Mouse (Mus musculus) fat pad, adult 2 months (tissue): ENCODE data around the gene Zfp142.

Experiments used
- DNase-seq: peaks from one replicate; pipeline ENCODE4 v3.0.0-alpha.2; 2011; ENCODE audit warnings: low read depth, low spot score; ENCODE audit errors: extremely low read depth

Zfp142 gene

GRCm38 (mm10) chr1:74587773-74588445 is at the start of gene Zfp142, which contains the start of gene Bcs1l:
Zfp142 (minus strand) TSS chr1:74588246.
Bcs1l (plus strand) TSS chr1:74588289.
- peak; percentile 89 for DNase-seq

- no peak for DNase-seq
These were observed 44.7 kb upstream of the Zfp142 start for GRCm38 (mm10) chr1:74632734-74633133.

GRCm38 (mm10) chr1:74628001-74628400 is 40.0 kb upstream of the Zfp142 start:
- DNase-seq, result no peak

GRCm38 (mm10) chr1:74626076-74626475 is 38.0 kb upstream of the Zfp142 start:
- DNase-seq, result no peak

- DNase-seq, result no peak
These were observed 36.1 kb upstream of the Zfp142 start for GRCm38 (mm10) chr1:74624183-74624582.

GRCm38 (mm10) chr1:74601267-74601962 is 13.4 kb upstream of the Zfp142 start, which contains the start of the genes Rnf25 and Stk36:
Rnf25 (minus strand) TSS chr1:74601397.
Stk36 (plus strand) TSS chr1:74601445.
- DNase-seq, result no peak

- no peak for DNase-seq
These were observed 12.6 kb upstream of the Zfp142 start for GRCm38 (mm10) chr1:74600501-74601266.

GRCm38 (mm10) chr1:74594434-74594833 is 6.4 kb upstream of the Zfp142 start:
- no peak for DNase-seq

- DNase-seq, result no peak
These were observed 743 bp downstream of the Zfp142 start for GRCm38 (mm10) chr1:74587233-74587772.

GRCm38 (mm10) chr1:74584616-74585398 is 3.2 kb downstream of the Zfp142 start:
- no peak for DNase-seq

- DNase-seq, result no peak
These were observed 5.4 kb downstream of the Zfp142 start for GRCm38 (mm10) chr1:74582621-74583020.

GRCm38 (mm10) chr1:74569739-74570719 is 18.0 kb downstream of the Zfp142 start:
- DNase-seq, result no peak

GRCm38 (mm10) chr1:74565834-74566233 is 22.2 kb downstream of the Zfp142 start:
- no peak for DNase-seq

GRCm38 (mm10) chr1:74559061-74559460 is 29.0 kb downstream of the Zfp142 start:
- no peak for DNase-seq

- no peak for DNase-seq
These were observed 43.9 kb downstream of the Zfp142 start, which contains the start of gene Usp37 for GRCm38 (mm10) chr1:74544184-74544583. Usp37 (minus strand) TSS chr1:74544284.

GRCm38 (mm10) chr1:74542451-74542961 is 45.5 kb downstream of the Zfp142 start, which contains the start of gene Plcd4:
Plcd4 (plus strand) TSS chr1:74542888.
- DNase-seq, result no peak

- no peak for DNase-seq
These were observed 49.4 kb downstream of the Zfp142 start for GRCm38 (mm10) chr1:74538650-74539049.

- DNase-seq, result no peak
These were observed 59.5 kb downstream of the Zfp142 start for GRCm38 (mm10) chr1:74528589-74528988.

- DNase-seq, result no peak
These were observed 63.3 kb downstream of the Zfp142 start for GRCm38 (mm10) chr1:74524746-74525145.
